Mouse (Mus musculus) heart, embryonic 10.5 days (tissue): ENCODE data around the gene Zmym3. TPM values are rescaled to one million over a fixed set of nuclear protein-coding genes. Genes with fewer than 3 reads are reported as not detected.
"Not testable (repeated sequence)": the region's sequence is repeated elsewhere in the genome, so short reads cannot be mapped to it uniquely, and the experiment has no call there.

Experiments used
- DNase-seq: peaks from one replicate; pipeline ENCODE4 v3.0.0-alpha.2; 2017; ENCODE audit warnings: low spot score
- H3K27ac ChIP-seq: fragments of 300-500 bp; sonication (generic); 2 replicates; pipeline ENCODE4 v1.5.1; 2016; ENCODE audit warnings: mild to moderate bottlenecking
- H3K27me3 ChIP-seq: fragments of 300-500 bp; sonication (generic); 2 replicates; pipeline ENCODE4 v1.6.1; 2016; ENCODE audit warnings: mild to moderate bottlenecking; ENCODE audit not compliant: poor library complexity, insufficient read depth, severe bottlenecking
- H3K36me3 ChIP-seq: fragments of 300-500 bp; sonication (generic); 2 replicates; pipeline ENCODE4 v1.6.1; 2016; ENCODE audit warnings: mild to moderate bottlenecking, moderate library complexity
- H3K4me1 ChIP-seq: fragments of 300-500 bp; sonication (generic); 2 replicates; pipeline ENCODE4 v1.6.1; 2016; ENCODE audit warnings: mild to moderate bottlenecking
- H3K4me3 ChIP-seq: fragments of 300-500 bp; sonication (generic); 2 replicates; pipeline ENCODE4 v1.5.1; 2016; ENCODE audit warnings: mild to moderate bottlenecking, moderate library complexity
- H3K9me3 ChIP-seq: fragments of 300-500 bp; sonication (generic); 2 replicates; pipeline ENCODE4 v1.6.1; 2016; ENCODE audit warnings: mild to moderate bottlenecking, moderate library complexity
- WGBS: fragments of 180-500 bp; shearing (Covaris S2); methylation state at CpG from one replicate; pipeline ENCODE4 v1.1.7; 2016; 5-methylcytosine and 5-hydroxymethylcytosine counted together
- polyA plus RNA-seq: library from polyadenylated mRNA; unstranded; fragments of >200 nt; fragmentation: Nextera tagmentation; extraction: Ambion mirVana; gene quantifications from 2 replicates; pipeline ENCODE4 v1.2.1, GENCODE M21; 2016

Zmym3 gene
- polyA plus RNA-seq, 1 experiment from 2014 or later = 31.5 TPM

DNA sequence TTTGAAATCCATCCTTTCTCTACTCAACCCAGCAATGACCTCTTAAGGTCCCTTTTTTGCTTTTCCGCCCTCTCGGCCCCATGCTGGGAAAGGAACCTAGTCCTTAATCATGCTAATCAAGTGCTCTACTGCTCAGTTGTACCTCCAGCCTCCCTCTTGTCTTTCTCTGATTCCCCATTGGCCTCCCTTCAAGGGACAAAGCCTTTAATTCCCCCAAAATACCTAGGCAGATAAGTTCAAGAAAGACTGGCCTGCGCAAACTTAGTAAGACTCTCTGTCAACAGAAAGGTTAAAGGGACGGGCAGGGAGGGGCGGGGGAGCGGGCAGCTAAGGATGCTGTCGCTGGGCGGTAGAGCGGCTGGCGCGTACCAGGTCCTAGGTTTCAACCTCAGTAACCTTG, 24.2 kb downstream of the Zmym3 start:
- DNase-seq = no peak
- no peaks in the 10 kb centered on the region for H3K4me1 ChIP-seq
- H3K9me3 ChIP-seq = no peaks in the 10 kb centered on the region
- 13% methylated on average over 11 of the region's 11 CpGs for WGBS
- peaks cover 37% of the 10 kb centered on the region for H3K27me3 ChIP-seq
- peak overlapping the region; percentile 24 for H3K4me3 ChIP-seq
- H3K36me3 ChIP-seq = no peaks in the 10 kb centered on the region
- H3K27ac ChIP-seq = no peak overlapping the region

DNA sequence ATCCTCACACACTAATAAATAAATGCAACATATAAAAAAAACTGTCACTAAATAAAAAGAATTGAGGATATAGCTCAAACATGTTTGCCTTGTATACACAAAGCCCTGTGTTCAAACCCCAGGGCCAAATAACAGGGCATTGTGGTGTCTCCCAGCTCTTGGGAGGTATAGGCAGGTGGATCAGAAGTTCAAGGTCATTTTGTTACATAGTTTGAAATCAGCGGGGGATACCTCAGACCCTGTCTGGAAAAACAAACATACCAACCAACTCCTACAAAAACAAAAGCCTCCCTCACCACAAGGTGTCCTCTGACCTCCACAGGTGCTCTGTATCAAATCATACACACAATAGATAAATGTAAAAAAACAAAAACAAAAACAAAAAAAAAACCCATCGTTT, 26.3 kb downstream of the Zmym3 start:
- Histone ChIP-seq H3K36me3 (no peaks in the 10 kb centered on the region), H3K27me3 (peaks cover 32% of the 10 kb centered on the region), H3K9me3 (no peaks in the 10 kb centered on the region), H3K4me3 (no peak overlapping the region), H3K27ac (no peak overlapping the region), H3K4me1 (no peaks in the 10 kb centered on the region)
- no peak for DNase-seq
- WGBS = 49% methylated on average over 2 of the region's 2 CpGs

DNA sequence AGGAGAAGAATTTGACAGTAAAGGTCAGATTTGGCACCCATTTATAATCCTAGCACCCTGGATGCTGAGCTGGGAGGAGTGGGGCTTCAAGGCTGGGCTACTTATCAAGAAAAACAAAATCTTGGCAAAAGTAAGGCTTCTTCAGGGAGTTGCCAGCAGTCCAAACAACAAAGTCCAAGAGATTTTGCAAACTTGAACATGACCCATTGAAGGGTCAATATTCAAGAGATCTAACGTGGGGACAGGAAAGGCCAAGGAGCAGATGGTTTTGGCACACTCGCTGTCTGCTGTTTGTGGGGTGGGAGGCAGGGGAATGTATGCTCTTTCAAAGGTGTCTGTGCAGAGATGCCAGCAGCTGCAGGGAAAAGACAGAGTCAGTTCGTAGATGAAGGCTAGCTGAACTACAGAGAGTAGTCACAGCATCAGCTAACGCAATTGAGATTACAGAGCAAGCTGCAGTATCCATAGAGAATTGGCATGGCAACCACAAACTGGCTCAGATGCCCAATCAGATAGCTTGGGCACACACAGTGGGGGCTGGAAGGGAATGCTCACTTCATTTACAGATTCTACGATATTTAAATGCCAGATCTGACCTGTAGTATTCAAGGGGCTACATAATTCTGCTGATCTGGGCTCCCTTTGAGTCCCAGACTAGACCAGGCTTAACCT, 31.6 kb downstream of the Zmym3 start:
- no peak for DNase-seq
- Histone ChIP-seq H3K4me1 (peaks cover 8% of the 10 kb centered on the region; the same call in 1 of the 2 replicates), H3K36me3 (no peaks in the 10 kb centered on the region), H3K27ac (no peak overlapping the region), H3K4me3 (no peak overlapping the region), H3K9me3 (no peaks in the 10 kb centered on the region), H3K27me3 (peaks cover 42% of the 10 kb centered on the region)
- WGBS = 70% methylated on average over 5 of the region's 5 CpGs

DNA sequence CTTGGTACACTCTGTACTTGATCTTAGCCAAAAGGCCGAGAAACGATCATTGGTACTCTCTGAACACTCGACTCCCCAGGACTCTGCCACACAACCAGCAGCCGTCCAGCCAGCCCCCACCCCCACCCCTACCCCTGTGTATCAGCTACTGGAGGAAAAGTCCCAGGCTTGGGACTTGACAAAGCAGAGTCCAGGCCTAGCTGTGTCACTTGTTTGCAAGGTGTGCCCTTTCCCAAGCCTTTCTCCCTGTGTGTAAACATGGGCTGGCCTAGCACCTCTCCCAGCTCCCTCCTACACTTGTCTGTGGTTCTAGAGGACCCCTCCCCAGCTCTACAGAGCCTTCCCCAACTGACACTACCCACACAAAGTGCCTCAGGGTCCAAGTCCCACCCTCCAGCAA, 34.4 kb downstream of the Zmym3 start:
- H3K4me3 ChIP-seq = no peak overlapping the region
- H3K27ac ChIP-seq = no peak overlapping the region
- no peaks in the 10 kb centered on the region for H3K9me3 ChIP-seq
- no peaks in the 10 kb centered on the region for H3K36me3 ChIP-seq
- DNase-seq = no peak
- H3K4me1 ChIP-seq = peaks cover 8% of the 10 kb centered on the region; the same call in 1 of the 2 replicates
- peaks cover 70% of the 10 kb centered on the region for H3K27me3 ChIP-seq
- WGBS = 38% methylated on average over 4 of the region's 4 CpGs

DNA sequence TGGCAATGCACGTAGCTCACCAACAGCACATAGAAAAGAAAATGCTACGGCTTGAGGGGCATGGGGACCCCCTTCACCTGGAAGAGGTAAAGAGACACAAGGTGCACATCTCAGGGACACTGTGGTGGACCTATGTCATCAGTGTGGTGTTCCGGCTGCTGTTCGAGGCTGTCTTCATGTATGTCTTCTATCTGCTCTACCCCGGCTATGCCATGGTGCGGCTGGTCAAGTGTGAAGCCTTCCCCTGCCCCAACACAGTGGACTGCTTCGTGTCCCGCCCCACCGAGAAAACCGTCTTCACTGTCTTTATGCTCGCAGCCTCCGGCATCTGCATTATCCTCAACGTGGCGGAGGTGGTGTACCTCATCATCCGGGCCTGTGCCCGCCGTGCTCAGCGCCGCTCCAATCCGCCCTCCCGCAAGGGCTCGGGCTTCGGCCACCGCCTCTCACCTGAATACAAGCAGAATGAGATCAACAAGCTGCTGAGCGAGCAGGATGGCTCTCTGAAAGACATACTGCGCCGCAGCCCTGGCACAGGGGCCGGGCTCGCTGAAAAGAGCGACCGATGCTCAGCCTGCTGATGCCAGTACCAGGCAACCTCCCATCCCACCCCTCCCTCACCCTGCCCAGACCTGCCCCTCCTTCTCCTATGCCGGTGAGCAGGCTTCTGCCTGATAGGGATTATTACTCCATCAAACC, 36.1 kb downstream of the Zmym3 start:
- 18% methylated on average over 32 of the region's 32 CpGs for WGBS
- DNase-seq = no peak
- Histone ChIP-seq H3K4me3 (peak overlapping the region; percentile 47), H3K4me1 (peaks cover 8% of the 10 kb centered on the region; the same call in 1 of the 2 replicates), H3K9me3 (no peaks in the 10 kb centered on the region), H3K36me3 (no peaks in the 10 kb centered on the region), H3K27me3 (peaks cover 74% of the 10 kb centered on the region), H3K27ac (no peak overlapping the region)

DNA sequence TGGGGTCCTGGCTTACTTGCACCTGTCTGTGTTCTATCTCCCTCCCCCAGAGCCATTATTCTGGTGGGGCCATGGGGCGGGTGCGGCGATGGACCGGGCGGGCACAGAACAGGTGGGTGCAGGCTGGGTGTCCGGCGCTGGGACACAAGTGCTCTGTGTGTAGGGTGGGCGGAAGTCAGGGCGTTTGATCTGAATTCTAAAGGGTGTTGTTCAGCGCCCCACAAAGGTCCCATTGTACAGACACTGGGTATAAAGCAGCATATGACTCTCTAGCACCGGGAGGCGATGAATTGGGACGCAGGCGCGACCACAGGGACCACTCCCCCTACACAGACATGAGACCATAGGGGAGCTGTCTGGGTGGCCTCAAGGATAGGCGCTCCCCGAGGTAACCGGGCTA, 37.2 kb downstream of the Zmym3 start:
- H3K27ac ChIP-seq = no peak overlapping the region
- peaks cover 8% of the 10 kb centered on the region; the same call in 1 of the 2 replicates for H3K4me1 ChIP-seq
- H3K4me3 ChIP-seq = no peak overlapping the region
- 29% methylated on average over 18 of the region's 18 CpGs for WGBS
- no peak for DNase-seq
- H3K36me3 ChIP-seq = no peaks in the 10 kb centered on the region
- no peaks in the 10 kb centered on the region for H3K9me3 ChIP-seq
- H3K27me3 ChIP-seq = peaks cover 75% of the 10 kb centered on the region

GRCm38 (mm10) chrX:101379744-101380143, 40.9 kb downstream of the Zmym3 start:
- H3K27me3 ChIP-seq = peaks cover 64% of the 10 kb centered on the region
- no peak overlapping the region for H3K4me3 ChIP-seq
- no peak for DNase-seq
- WGBS = 72% methylated on average over 1 of the region's 1 CpGs
- H3K36me3 ChIP-seq = no peaks in the 10 kb centered on the region
- H3K4me1 ChIP-seq = peaks cover 7% of the 10 kb centered on the region; the same call in 1 of the 2 replicates
- no peaks in the 10 kb centered on the region for H3K9me3 ChIP-seq
- H3K27ac ChIP-seq = no peak overlapping the region

- no peak for DNase-seq
- Histone ChIP-seq H3K9me3 (no peaks in the 10 kb centered on the region), H3K36me3 (no peaks in the 10 kb centered on the region), H3K27ac (no peak overlapping the region), H3K4me3 (no peak overlapping the region), H3K27me3 (peaks cover 39% of the 10 kb centered on the region), H3K4me1 (no peaks in the 10 kb centered on the region)
- 60% methylated on average over 4 of the region's 4 CpGs for WGBS
Measured at GRCm38 (mm10) chrX:101377076-101377475, 43.6 kb downstream of the Zmym3 start.

DNA sequence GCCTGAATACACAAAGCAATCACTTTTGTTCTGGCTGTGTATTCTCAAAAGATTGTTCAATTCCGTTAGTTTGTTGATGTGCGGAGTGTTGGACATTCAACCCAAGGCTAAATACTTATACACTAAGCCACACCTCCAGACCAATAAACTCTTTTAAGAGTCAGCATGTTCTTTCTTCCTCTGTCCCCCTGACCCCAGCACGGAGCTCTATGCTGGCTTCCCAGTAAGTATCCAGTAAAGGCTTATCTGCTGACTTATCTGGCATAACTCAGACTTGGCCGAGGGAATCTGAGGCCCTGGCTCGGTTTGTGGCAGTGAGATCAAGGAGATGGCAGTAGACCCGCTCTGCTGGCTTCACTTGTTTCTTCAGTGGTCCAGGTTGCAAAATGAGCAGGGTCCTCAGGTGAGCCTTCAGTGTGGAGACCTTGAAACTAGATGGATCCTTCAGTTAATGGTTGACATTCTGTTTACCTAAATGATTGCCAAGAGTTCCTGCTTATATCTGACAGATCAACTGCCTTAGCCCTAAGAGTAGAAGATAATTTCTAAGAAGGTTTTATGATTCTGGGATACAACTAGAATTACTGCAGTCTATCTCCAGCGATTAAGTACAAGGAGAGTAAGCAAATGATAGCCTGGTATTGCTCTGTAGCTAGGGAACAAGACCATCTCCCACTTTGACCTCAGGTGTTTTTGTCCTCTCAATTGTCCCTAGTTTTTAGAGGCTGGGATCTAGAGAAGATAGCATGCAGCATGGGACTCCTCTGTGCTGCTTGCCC, 44.3 kb downstream of the Zmym3 start, which contains the start of gene Gjb1:
Gene Gjb1, plus strand, starts transcription at position 189 of the 779 bp plus-strand sequence.
- H3K36me3 ChIP-seq = no peaks in the 10 kb centered on the region
- 72% methylated on average over 7 of the region's 7 CpGs for WGBS
- peaks cover 32% of the 10 kb centered on the region for H3K27me3 ChIP-seq
- DNase-seq = no peak
- H3K9me3 ChIP-seq = no peaks in the 10 kb centered on the region
- H3K4me3 ChIP-seq = no peak within 1 kb of the TSS
- H3K27ac ChIP-seq = no peak within 1 kb of the TSS
- H3K4me1 ChIP-seq = no peaks in the 10 kb centered on the region

DNA sequence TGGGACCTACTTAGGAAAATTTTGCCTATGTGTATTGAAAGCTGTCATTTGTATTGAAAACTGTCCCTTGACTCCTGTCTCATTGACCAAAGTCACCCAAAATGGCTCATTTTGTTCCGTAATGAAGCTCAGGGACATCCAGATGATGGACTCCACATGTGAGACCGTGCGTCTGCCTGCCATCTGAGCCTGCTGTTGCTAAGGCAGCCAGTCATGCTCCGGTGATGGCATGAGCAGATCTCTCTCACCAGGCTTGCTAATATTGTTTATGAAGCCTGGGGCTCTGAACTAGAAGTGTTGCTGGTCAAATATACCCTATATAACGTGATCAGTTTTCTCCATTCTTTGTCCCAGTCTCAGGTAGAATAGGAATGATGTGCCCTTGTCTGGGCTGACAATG, 47.7 kb downstream of the Zmym3 start:
- Histone ChIP-seq H3K4me1 (no peaks in the 10 kb centered on the region), H3K27me3 (peaks cover 26% of the 10 kb centered on the region), H3K36me3 (no peaks in the 10 kb centered on the region), H3K9me3 (no peaks in the 10 kb centered on the region), H3K27ac (no peak overlapping the region), H3K4me3 (no peak overlapping the region)
- WGBS = 69% methylated on average over 5 of the region's 5 CpGs
- DNase-seq = no peak

DNA sequence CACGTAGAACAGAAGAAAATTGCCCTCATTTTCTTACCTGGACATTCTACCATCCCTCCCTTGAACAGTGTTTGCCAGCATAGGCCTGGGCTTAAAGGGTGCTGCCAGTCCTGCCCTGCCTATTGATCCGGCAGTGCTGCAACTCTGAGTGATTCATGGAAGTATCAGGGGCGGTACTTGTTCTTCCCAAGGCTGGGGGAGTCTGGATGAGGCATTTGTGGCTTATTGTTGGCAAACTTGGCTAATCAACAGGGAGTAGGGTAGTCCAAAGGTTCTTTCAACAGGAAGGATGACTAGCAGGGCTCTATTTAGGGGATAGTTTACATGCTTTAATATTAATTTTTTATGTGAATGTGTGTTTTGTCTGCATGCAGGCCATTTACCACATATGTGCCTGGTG, 50.1 kb downstream of the Zmym3 start:
- Histone ChIP-seq H3K36me3 (no peaks in the 10 kb centered on the region), H3K27ac (no peak overlapping the region), H3K9me3 (no peaks in the 10 kb centered on the region), H3K4me1 (no peaks in the 10 kb centered on the region), H3K4me3 (no peak overlapping the region), H3K27me3 (peaks cover 12% of the 10 kb centered on the region; the same call in 1 of the 2 replicates)
- DNase-seq = no peak
- WGBS = 66% methylated on average over 3 of the region's 3 CpGs

DNA sequence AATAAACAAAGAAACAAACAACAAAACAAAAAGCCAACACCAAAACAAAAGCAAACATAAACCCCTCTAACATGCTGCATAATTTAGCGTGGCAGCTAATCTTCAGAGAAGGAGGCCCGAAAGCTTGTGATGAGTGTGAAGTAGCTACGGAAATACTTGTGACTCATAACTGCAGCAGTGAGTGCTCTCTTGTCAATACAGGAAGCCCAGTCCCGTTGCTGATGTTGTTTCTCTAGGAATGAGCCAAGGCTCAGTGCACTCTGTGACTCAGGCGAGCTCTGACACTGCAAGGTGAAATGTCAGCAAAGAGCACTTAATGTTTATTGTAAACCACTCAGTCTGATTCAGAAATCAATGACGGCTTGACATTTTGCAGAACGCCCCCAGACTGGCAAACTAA, 51.6 kb downstream of the Zmym3 start:
- H3K4me1 ChIP-seq = no peaks in the 10 kb centered on the region
- H3K27ac ChIP-seq = no peak overlapping the region
- peaks cover 5% of the 10 kb centered on the region; the same call in 1 of the 2 replicates for H3K27me3 ChIP-seq
- H3K36me3 ChIP-seq = no peaks in the 10 kb centered on the region
- H3K9me3 ChIP-seq = no peaks in the 10 kb centered on the region
- no peak for DNase-seq
- 60% methylated on average over 7 of the region's 7 CpGs for WGBS
- H3K4me3 ChIP-seq = no peak overlapping the region

DNA sequence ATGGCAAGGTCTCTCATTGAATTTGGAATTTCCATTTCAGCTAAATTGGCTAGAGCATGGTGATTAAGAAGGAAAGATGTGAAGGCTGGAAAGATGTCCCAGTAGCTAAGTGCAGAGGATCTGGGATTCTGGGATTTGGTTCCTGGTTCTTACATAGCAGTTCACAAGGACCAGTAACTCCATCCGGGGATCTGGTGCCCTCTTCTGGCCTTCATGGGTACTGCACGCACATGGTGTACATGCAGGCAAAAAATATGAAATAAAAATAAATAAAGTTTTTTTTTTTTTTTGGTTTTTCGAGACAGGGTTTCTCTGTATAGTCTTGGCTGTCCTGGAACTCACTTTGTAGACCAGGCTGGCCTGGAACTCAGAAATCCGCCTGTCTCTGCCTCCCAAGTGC, 61.7 kb downstream of the Zmym3 start:
- H3K9me3 ChIP-seq, H3K27me3 ChIP-seq, H3K4me3 ChIP-seq, H3K27ac ChIP-seq, H3K4me1 ChIP-seq, DNase-seq, H3K36me3 ChIP-seq: not testable (repeated sequence)
- 53% methylated on average over 4 of the region's 4 CpGs for WGBS
